In genomic region chr10:4629314-4629713, GRCm38 (mm10) we compare ENCODE assay signal across 30 mouse cellular contexts.
"Had no signal": no experiment of that assay in that cellular context is flagged by ENCODE, and none has a peak within 500 bp of the region (broad histone marks: within the 10 kb centered on the region; RNA-seq: fewer than 3 reads in every experiment).

No protein-coding gene starts in this region.

- H3K27ac ChIP-seq: heart, embryonic 13.5 days; heart, embryonic 15.5 days; hindbrain, embryonic 10.5 days; hindbrain, embryonic 12.5 days; hindbrain, embryonic 13.5 days; hindbrain, embryonic 14.5 days; hindbrain, embryonic 15.5 days; hindbrain, postnatal 0 days; intestine, embryonic 15.5 days; kidney, embryonic 15.5 days; kidney, postnatal 0 days; layer of hippocampus, adult 2 months; left cerebral cortex, adult 2 months had no signal

- H3K4me3 ChIP-seq: heart, embryonic 12.5 days; heart, embryonic 13.5 days; heart, embryonic 15.5 days; hindbrain, embryonic 10.5 days; hindbrain, embryonic 12.5 days; hindbrain, embryonic 13.5 days; hindbrain, embryonic 15.5 days; intestine, embryonic 15.5 days; kidney, embryonic 15.5 days; layer of hippocampus, adult 2 months; left cerebral cortex, adult 2 months had no signal

- H3K9ac ChIP-seq: heart, embryonic 12.5 days; heart, embryonic 13.5 days; heart, embryonic 15.5 days; hindbrain, embryonic 12.5 days; hindbrain, embryonic 13.5 days; hindbrain, embryonic 14.5 days; hindbrain, embryonic 15.5 days; intestine, embryonic 15.5 days; kidney, embryonic 15.5 days had no signal

- H3K27me3 ChIP-seq: heart, embryonic 12.5 days; heart, embryonic 13.5 days; heart, embryonic 15.5 days; hindbrain, embryonic 12.5 days; hindbrain, embryonic 13.5 days; hindbrain, embryonic 15.5 days; intestine, embryonic 15.5 days; kidney, embryonic 15.5 days had no signal

- H3K4me1 ChIP-seq: hindbrain, embryonic 10.5 days; hindbrain, embryonic 12.5 days; hindbrain, embryonic 13.5 days; hindbrain, embryonic 15.5 days; intestine, embryonic 15.5 days; kidney, embryonic 15.5 days had no signal

- DNase-seq: heart, postnatal 10 days; heart, postnatal 14 days; heart, postnatal 36 days; heart, postnatal 4 days; kidney, adult 11 months; kidney, adult 18-20 months; kidney, adult 2 months; kidney, adult 8-10 months; kidney, adult 9 months; kidney, postnatal 10 days; kidney, postnatal 14 days; kidney, postnatal 25 days; kidney, postnatal 36 days; kidney, postnatal 4 days; layer of hippocampus, adult 9-11 months; layer of hippocampus, postnatal 36 days had no signal

- H3K9me3 ChIP-seq: heart, embryonic 12.5 days; heart, embryonic 13.5 days; heart, embryonic 15.5 days; hindbrain, embryonic 10.5 days; hindbrain, embryonic 12.5 days; hindbrain, embryonic 13.5 days; hindbrain, embryonic 15.5 days; intestine, embryonic 15.5 days; kidney, embryonic 15.5 days had no signal

- H3K36me3 ChIP-seq: heart, embryonic 12.5 days; heart, embryonic 13.5 days; heart, embryonic 15.5 days; hindbrain, embryonic 10.5 days; hindbrain, embryonic 12.5 days; hindbrain, embryonic 13.5 days; hindbrain, embryonic 15.5 days; intestine, embryonic 15.5 days; kidney, embryonic 15.5 days had no signal
